Mouse (Mus musculus) E14TG2a.4 (cell line): ENCODE results near the gene Fut11.

ENCODE experiments used
- CTCF ChIP-seq: conservative IDR thresholded peaks from 2 replicates; pipeline ENCODE4 v1.5.1; 2014; ENCODE audit warnings: low read length
- NANOG ChIP-seq: IDR thresholded peaks from 2 replicates; pipeline ENCODE4 v1.6.1; 2014; ENCODE audit warnings: borderline replicate concordance, low read length, mixed read lengths
- POU5F1 ChIP-seq: IDR thresholded peaks from 2 replicates; pipeline ENCODE4 v1.6.1; 2014; ENCODE audit warnings: low read length, borderline replicate concordance

DNA sequence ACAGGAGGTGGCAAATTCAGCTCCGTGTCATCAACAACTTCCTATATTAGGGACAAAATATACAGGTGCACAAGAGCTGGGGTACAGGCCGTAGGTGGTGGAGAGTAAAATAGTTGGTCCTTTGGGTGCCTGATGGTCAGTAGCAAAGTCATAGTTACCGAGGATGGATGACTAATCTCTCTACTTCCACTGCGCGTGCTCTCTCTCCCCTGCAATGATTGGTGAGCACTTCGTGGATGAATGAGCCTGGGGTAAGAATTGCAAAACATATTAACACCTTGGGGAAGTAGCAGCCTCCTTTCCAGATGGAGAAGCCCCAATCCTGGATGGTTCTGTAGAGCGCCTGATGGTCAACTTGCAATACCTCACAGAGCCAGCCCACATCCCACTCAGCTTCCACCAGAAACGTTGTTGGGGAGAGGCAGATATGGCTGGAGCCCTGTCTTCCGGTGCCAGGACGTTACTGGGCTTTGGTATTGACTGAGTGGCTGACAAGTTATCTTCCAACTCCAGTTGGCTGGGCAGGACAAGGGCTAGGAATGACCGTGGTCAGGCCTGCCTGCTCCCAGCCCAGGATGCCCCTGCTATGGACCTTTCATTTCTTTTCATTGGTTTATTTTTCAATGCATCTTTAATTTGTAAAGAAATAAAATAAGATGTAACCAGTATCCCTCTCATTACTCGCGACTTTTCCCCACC lies 434 bp upstream of the Fut11 start:
- TF ChIP-seq CTCF: no peak
- no peak for TF ChIP-seq POU5F1
- no peak for TF ChIP-seq NANOG
